Mouse (Mus musculus) spleen, postnatal 14 days (tissue): ENCODE results near the gene S1pr5.
"Not testable (repeated sequence)": the region's sequence is repeated elsewhere in the genome, so short reads cannot be mapped to it uniquely, and the experiment has no call there.

ENCODE experiments used
- DNase-seq, 2 experiments: peaks; one replicate each; pipeline ENCODE4 v3.0.0; 2021 to 2022; ENCODE audit warnings: low spot score in 2 of 2

Gene S1pr5

DNA sequence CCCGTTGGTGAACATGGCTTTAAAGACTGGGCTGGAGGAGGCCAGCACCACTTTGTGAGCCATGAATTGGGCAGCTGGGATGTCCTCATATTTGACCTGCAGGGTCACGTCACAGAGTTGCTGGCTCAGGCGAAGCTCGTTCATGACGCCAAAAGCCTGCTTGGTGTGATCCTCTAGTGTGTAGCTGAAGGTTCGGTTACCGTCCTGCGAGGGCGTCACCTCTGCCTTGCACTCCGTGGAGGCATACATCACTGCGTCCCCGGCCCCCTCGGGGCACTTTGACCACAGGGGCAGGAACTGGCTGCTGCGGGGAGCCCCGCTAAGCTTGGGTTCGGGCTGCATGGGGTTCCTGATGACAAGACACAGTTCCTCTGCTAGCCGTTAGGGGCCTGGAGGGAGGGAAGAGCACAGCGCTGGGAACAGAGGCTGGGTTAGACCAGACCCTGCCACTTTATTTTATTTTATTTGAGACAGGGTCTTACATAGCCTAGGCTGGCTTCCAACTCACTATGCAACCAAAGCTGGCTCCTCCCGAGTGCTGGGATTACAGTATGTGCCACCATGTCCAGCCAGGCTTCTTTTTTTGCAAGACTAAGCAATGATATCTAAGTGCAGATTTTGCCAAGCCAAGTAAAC is 10.8 kb downstream of the S1pr5 start:
- peak; percentile 42 to 52 for DNase-seq

DNA sequence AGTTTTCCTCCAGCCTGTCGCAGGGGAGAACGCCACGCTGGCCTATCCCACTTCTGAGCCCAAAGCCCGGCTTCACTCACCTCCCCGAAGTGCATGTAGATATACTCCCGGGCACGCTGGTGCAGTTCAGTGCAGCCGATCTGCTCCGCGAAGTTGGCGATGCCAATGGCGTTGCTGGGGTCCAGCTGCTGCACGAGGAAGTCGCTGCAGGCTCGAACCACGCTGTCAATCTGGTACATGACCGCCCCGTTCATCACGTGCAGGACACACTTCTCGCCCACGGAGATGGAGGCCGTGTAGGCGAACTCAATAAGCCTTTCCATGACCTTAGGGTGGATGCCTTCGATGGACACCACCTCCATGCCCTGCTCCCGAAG is 11.3 kb downstream of the S1pr5 start:
- no peak for DNase-seq

DNA sequence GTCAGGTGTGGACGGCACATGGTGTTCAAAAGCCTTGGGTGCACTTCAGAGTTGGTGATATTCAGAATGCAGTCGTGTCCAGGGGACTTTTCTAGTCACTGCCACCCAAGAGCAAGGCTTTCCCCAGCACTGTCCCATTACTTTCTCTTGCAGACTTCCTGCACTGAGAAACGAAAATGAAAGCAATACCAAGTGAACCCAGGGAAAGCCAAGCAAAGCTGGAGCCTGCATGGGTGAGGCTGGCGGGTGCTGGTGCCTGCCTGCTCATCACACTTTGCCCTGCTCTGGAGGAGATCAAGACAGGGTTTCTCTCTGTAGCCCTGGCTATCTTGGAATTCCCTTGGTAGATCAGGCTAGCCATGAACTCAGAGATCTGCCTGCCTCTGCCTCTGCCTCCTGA is 12.9 kb downstream of the S1pr5 start:
- DNase-seq, result no peak

DNA sequence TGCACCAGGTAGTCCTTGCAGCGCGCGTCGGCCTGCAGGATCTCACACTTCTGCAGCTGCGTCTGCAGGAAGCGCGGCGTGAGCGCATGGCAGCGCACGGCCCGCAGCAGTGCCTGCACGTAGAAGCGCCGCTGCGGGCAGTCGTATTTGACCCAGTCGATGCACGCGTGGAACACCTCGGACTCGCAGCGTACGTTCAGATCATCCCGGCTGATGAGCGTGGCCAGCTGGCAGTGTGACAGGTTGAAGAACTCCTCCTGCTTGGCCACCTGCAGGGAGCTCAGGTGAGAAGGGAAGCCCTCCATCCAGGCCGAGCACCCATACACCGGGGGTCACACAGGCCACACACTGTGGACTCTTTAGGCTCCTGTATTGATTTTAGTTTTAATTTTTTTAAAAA is 14.4 kb downstream of the S1pr5 start:
- DNase-seq, result no peak

DNA sequence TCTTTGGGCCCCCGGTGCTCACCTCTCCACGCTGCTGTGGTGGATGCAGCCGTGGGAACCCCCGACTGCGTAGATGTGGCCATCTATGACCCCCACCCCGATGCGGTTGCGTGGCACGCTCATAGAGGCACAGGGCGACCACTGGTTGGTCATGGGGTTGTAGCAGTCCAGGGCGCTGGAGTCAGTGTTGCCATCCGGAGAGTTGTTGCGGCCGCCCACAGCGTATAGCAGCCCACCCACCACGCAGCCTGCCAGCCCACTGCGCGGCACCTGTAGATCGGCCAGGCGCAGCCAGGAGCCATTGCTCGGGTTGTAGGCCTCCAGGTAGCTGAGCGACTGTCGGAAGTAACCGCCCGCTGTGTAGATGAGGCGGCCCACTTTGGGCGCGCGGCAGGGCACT is 14.9 kb downstream of the S1pr5 start:
- DNase-seq, result no peak

DNA sequence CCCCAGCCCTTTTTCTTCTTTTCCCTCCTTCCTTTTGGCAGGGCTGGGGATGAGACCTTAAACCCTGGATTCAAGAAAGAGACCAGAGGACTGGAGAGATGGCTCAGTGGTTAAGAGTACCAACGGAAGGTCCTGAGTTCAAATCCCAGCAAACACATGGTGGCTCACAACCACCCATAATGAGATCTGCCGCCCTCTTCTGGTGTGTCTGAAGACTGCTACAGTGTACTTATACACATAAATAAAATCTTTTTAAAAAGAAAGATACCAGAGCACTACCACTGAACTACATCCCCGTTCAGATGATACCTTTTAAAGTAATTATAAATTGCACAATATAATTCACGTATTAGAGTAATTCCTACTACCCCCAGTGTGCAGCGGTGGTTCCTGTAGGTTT is 15.4 kb downstream of the S1pr5 start:
- no peak for DNase-seq

DNA sequence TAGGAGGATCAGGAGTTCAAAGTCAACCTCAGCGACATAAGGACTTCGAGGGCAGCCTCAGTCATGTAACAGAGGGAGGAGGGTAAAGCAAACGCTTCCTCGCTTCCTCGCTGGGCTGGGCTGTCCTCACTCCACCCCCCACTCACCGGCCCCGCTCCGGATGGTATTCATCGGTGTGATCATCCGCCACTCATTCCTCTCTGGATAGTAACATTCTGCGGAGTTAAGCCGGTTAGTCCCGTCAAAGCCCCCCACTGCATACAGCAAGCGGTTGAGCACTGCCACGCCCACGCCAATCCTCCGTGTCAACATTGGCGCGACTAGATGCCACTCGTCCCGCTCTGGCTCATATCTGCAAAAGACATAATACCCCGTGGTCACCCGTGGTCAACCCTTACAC is 16.7 kb downstream of the S1pr5 start:
- no peak for DNase-seq

DNA sequence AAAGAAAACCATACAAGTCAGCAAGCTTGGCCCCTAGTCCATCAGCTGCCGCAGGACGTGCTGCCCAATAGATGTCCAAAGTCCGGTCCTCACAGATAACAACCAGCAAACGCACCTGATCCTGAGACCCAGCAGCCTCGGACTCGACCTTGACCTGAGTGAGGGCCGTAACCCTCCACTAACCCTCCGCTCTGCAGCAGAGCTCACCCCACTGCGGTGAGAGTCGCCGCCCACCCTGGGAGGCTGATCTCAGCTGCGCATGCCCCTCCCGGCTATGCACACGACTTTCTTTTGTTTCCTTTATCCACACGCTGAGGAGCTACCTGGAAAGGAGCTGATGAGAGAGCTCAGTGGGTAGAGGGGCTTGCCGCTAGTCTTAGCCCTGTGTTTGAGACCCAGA is 20.9 kb downstream of the S1pr5 start:
- no peak for DNase-seq

DNA sequence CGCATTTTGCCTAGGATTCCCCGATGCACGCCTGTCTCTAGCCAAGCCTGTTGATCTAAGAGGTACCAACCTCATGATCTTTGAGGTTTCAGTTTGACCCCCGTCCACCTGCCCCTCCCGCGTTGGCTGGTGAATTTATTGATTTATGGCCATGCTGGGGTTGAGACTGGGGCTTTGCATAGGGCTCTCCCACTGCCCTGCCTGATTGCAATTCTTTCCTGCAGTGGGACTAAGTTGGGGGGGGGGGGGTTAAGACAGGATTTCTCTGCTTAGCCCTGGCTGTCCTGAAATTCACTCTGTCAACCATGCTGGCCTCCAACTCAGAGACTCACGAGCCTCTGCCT is 22.9 kb downstream of the S1pr5 start:
- no peak for DNase-seq

DNA sequence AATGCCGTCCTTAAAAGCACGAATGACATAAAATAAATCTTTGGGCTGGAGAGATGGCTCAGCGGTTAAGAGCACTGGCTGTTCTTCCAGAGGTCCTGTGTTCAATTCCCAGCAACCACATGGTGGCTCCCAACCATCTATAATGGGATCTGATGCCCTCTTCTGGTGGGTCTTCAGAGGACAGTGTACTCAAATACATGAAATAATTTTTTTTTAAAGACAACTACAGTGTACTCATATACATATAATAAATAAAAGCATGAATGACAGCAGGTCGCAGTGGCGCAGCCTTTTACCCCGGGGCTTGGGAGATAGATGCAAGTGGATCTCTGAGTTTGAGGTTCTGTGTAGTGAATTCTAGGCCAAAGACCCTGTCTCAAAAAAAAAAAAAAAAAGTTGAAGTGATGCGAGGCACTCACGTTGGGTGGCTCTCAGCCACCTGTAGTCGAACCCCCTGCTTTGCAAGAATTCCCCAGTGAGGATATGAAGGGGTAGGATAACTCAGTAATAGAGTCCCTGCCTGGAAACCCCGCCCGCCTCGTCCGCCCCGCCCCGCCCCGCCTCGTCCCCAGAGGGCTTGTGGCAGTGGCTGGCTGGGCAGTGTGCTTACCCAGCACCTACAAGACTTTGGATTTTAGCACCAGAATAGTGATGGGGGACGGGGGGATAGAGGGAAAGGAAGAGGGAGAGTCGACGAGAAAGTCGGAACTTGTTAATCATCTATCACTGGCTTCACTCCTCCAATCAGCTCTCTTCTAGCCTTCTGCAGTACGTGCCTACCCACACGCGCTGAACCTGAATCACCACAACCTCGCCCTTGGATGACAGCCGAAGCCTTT is 23.4 kb downstream of the S1pr5 start:
- DNase-seq, result no peak

DNA sequence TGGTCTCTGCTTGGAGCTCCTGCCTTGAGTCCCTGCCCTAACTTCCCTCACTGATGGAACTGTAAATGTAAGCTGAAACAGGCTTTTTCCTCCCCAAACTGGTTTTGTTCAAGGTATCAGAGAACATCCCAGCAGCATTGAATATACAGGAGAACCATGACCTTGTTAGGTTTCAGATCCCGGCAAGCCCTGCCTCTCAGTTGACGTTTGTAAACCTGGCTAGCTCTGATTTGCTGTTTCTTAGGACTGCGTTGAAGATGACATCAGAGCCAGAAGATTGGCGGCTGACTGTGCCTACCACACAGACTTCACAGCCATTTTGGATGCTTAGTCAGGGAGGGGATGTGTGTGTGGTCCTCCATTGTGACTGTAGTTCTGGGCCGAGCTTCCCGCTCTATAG is 24.3 kb downstream of the S1pr5 start:
- DNase-seq, result no peak

DNA sequence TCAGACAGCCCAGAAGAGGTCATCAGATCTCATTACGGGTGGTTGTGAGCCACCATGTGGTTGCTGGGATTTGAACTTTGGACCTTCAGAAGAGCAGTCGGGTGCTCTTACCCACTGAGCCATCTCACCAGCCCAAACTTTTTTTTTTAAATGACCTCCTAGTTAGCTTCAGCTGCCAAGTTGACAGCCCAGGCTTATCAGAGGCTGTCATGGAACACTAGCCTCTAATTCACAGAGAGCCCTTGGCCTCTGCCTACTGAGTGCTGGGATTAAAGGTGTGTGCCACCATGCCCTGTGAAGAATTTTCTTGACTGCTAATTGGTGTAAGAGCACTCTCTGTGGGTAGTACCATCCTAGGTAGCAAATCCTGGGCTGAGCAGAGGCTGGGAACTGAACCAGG is 24.8 kb downstream of the S1pr5 start:
- DNase-seq, result not testable (repeated sequence)

DNA sequence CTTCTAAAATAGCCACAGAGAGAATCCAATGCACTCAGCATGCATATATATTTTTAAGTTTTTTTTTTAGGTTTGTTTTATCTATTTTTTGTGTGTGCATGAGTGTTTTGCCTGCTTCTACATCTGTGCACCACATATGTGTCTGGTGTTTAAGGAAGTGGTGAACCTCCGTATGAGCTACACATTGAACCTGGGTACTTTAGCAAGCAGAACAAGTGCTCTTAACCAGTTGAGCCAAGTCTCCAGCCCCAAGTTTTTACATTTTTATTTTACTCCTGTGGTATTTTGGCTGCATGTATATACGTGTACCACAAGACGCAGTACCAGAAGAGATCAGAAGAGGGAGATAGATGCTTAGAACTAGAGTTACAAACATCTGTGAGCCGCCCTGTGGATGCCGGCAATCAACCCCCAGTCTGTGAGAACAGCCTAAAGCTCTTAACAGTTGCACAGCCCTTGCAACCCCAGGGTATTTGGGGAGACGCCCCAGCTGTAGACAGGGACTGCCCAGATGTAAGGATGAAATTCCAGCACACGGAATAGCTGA is 26.8 kb downstream of the S1pr5 start:
- no peak for DNase-seq

DNA sequence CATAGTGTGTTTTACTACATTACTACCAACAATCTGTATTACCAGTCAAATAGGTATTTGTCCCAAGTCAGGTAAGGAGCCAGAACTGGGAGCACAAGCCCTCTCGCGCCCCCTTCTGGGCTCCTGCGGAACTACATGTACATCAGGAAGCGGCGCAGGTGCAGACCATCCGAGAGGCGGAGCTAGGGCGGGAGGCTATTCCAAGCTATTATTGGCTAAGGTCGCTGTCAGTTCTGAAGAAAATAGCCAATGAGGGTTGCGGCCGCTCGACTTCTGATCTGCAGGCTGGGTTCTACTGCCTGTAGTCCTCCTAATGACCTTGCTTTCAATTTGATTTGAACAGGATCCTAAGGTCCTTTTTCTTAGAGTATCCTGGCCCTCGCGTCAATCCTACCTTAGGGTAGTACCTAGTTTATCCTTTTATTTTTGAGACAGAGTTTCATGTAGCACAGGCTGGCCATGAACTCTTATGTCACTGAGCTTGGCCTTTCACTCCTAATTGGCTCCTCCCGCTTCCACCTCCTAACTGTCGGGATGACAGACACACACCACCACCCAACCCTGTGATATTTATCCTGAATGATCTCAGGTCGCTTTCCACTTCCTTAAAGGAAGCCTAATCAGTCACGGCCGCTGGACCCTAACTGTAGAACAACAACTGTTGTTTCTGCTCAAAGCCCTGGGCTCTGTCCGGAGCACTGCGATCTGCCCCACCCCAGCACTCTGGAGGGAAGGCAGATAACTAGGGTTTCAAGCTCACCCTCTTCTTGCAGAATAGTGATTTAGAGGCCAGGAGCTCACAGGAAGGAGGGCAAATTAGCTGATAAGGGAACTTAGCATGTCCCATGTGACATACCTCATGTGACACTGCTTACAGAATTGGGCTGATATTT is 27.5 kb downstream of the S1pr5 start:
- DNase-seq, result peak; percentile 92 to 93

DNA sequence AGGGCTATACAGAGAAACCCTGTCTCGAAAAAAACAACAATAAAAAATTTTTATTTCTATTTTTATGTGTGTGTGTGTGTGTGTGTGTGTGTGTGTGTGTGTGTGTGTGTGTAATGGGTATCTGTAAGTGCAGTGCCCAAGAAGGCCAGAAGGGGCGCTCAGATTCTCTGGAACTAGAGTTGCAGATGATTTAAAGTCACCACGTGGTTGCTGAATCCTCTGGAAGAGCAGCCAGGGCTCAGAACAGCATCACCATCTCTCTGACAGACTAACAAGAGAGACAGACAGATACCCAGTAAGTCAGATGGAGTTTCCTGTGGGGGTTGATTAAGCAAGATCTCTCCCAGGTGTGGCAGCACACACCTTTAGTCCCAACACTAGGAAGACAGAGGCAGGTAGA is 28.4 kb downstream of the S1pr5 start:
- DNase-seq, result no peak

DNA sequence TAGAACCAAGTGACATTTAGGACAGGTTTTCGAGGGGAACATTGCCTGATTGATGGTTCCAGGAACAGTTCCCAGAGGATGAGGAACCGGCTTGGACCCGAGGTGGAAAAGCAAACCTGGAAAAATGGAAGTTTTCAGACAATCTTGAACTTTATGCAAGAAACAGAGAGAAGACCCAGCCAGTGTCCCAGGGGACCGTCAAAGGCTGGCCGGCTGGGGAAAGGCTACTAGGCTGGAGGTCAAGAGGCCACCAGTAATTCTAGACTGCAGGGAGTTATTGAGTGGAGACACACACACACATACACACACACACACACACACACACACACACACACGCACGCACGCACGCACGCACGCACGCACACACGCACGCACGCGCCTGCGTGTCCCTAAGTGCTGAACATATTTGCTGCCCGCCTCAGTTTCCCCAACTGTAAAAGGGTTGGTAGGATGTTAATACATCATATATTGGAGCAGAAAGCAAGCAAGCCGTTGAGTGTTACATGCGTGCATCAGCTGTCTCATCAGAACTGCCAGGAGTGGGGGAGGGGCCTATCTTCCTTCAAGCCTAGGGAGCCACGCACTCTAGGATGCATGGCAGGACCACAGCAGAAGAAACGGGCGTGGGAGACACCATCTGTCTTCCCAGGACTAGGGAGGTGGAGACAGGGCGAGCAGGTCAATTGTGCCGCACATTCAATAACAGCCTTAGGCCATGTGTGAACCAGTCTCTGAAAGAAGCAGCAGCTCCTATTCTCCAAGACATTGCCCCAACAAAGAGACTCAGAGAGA is 32.0 kb downstream of the S1pr5 start:
- DNase-seq, result no peak

DNA sequence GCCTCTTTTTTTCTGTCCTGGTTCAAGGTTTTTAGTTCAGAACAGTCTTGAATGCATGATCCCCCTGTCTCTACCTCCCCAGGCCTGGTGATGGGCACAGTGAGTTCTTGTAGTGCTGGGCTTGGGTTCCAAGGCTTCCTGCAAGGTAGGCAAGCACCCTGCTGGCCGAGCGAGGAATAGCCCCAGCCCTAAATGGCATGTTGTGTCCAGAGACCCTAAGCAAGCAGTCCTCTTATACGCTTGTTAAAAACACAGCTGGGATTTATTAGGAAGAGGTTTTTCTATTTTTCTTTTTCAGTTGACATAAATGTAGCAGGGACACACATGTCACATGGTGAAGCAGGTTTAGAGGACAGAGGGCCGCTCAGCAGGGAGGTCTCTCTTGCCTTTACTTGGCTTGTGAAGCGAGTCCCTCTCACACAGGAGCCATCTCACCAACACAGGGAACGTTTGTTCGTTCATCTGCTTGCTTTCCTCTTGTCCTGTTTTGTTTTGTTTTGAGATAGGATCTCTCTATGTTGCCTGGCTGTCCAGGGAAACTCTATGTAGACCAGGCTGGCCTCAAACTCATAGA is 34.5 kb downstream of the S1pr5 start:
- DNase-seq, result no peak

DNA sequence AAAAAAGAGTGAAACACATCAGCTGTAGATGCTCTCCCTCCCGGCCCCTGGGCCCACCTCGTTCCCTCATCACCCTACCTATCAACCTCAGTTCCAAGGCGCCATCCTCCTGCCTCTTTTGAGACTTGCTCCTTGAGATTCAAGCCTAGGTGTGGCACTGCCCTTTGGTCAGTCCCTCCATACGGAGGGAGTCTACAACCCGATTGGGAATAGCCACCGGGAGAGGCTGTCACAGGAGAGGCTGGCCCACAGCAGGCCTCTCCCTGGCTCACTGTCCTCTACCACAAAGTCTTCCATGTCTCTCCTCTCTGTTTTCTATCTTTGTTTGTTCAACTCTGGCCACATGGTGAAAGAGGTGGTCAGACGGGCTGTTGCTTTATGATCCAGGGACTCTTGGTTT is 36.6 kb downstream of the S1pr5 start:
- no peak for DNase-seq

DNA sequence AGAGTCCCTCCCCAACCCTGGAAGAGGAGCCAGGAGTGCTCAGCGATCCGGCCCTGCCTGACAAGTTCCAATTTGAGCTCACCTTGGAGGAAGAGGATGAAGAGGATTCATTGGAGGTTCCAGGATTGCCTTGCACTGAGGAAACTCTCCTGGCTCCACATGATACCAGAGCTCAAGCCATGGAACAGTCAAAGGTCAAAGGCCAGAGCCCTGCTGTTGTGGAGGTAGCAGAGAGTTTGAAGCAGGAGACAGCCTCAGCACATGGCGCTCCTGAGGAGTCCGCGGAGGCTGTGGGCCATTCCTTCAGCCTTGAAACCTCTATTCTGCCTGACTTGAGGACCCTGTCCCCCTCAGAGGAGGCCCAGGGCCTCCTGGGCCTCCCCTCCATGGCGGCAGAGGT is 37.4 kb downstream of the S1pr5 start:
- no peak for DNase-seq

DNA sequence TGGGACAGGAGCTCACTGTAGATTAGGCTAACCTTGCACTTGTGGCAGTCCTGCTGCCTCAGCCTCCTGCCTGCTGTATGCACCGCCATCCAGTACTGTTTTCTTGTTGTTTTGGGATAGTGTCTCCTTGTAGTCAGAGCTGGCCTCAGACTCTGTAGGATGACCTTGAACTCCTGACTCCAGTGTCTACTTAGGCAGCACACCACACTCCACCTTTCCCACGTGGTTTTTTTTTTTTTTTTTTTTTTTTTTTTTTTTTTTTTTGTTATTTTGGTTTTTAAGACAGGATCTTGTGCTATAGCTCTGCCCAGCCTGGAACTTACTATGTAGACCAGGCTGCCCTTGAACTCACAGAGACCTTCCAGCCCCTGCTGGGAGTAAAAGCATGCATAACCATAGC is 39.6 kb downstream of the S1pr5 start:
- DNase-seq, result no peak

DNA sequence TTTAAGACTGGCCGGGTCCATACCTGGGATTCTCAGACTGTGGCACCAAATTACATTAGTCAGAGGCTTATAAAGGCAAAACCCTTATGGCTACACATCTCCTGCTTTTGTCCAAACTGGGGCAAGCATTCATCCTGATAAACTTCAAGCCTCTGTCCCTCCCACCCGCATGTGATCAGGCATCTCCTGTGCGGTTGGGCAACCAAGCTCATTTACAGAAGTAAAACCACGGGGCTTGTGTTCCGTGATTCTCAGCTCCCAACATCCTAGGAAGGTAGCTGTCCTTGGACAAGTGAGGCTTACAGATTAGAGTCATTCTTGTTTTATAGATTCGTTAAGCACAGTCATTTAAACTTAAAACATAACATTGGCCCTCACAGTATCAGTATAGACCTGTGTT is 41.4 kb downstream of the S1pr5 start:
- no peak for DNase-seq
